Mouse (Mus musculus): Measurements from ENCODE around the gene Chrnb4.

DNA sequence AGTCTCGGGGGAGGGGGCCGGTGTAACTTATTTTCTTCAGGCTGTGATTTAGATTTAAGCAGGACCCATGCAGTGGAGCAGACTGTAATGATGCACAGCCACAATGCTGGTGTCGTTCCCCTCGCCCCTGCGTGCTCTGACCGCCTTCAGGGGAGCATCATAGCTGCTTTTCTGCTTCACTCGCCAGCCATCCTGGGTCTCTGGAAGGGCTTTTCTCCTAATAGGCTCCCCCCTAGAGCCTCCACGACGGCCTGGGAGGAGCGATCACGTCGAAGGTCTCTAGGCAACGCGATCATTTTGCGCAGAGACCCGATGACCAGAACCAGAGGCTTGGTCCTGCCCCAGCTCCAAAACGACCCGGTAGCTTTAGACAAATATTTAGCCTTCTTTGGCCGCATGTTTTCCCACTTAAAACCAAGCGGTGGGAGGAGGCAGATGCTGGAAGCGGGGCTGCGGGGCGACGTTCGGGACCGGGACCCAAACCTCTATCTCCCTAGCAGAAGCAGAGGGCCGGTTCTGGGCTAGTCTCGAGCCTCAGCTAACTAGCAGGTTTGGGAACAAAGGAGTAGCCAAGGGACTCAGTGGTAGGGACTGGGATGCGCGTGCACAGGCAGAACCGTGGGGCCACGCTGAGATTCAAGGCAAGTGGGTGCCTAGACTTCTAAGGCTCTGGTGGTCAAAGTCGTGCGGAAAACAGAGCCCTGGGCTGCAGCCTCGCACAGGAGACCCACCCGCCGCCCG lies 22.9 kb downstream of the Chrnb4 start:
- TF ChIP-seq MYOD1 (IDR thresholded peaks at IDR 0.05; ENCODE audit: control insufficient read depth in 1 of 3, insufficient read length in 2 of 3, low read depth in 2 of 3) (no peak), USF1 (IDR thresholded peaks at IDR 0.05; ENCODE audit: low read depth) (no peak), POLR2A (IDR thresholded peaks at IDR 0.05; ENCODE audit: insufficient read length, low read depth) (no peak)
